Mouse (Mus musculus) layer of hippocampus, adult 2 months (tissue): ENCODE data around the gene Tstd2. TPM values are rescaled to one million over a fixed set of nuclear protein-coding genes. Genes with fewer than 3 reads are reported as not detected.

Experiments used
- DNase-seq, 2 experiments: peaks; one replicate each; pipeline ENCODE4 v3.0.0; 2022; ENCODE audit warnings: low spot score in 2 of 2
- H3K27ac ChIP-seq: fragments of 200-600 bp; 2 replicates; pipeline ENCODE4 v1.8.1; 2022
- H3K4me3 ChIP-seq: fragments of 200-600 bp; 2 replicates; pipeline ENCODE4 v1.8.1; 2022; ENCODE audit warnings: mild to moderate bottlenecking
- CTCF ChIP-seq: fragments of 200-600 bp; conservative IDR thresholded peaks from 2 replicates; pipeline ENCODE4 v1.8.1; 2022; ENCODE audit warnings: antibody characterized with exemption, mild to moderate bottlenecking, moderate library complexity
- total RNA-seq, 2 experiments: library from RNA; stranded (reverse); gene quantifications; 2 replicates each; pipeline ENCODE4 v1.2.3; 2021

Gene Tstd2
- total RNA-seq, 2 experiments from 2014 or later = 15.6 to 18.8 TPM

GRCm38 (mm10) chr4:46146881-46147280, 8.4 kb upstream of the Tstd2 start:
- peak in 1 of 2 experiments; percentile 58 for DNase-seq
- Histone ChIP-seq H3K4me3 (no peak overlapping the region), H3K27ac (peak overlapping the region; percentile 48; the same call in 1 of the 2 replicates)
- TF ChIP-seq CTCF = no peak

GRCm38 (mm10) chr4:46144323-46144722, 5.8 kb upstream of the Tstd2 start:
- peak; percentile 63 for TF ChIP-seq CTCF
- no peak for DNase-seq

GRCm38 (mm10) chr4:46137629-46138286, 736 bp downstream of the Tstd2 start:
- no peak for DNase-seq
- no peak for TF ChIP-seq CTCF
- peak overlapping the region; percentile 96 for H3K27ac ChIP-seq
- peak overlapping the region; percentile 90 for H3K4me3 ChIP-seq

More at GRCm38 (mm10) chr4:46144323-46144722, 5.8 kb upstream of the Tstd2 start:
- H3K27ac ChIP-seq = no peak overlapping the region
- H3K4me3 ChIP-seq = no peak overlapping the region

GRCm38 (mm10) chr4:46131791-46132190, 6.7 kb downstream of the Tstd2 start:
- TF ChIP-seq CTCF = no peak
- Histone ChIP-seq H3K4me3 (no peak overlapping the region), H3K27ac (no peak overlapping the region)
- DNase-seq = no peak

- TF ChIP-seq CTCF = peak; percentile 85
- no peak overlapping the region for H3K27ac ChIP-seq
- DNase-seq = peak in 1 of 2 experiments; percentile 45
- no peak overlapping the region for H3K4me3 ChIP-seq
These were observed 8.3 kb downstream of the Tstd2 start for GRCm38 (mm10) chr4:46130221-46130620.

- no peak for TF ChIP-seq CTCF
- DNase-seq = no peak
- Histone ChIP-seq H3K4me3 (no peak overlapping the region), H3K27ac (no peak overlapping the region)
These were observed 9.0 kb downstream of the Tstd2 start for GRCm38 (mm10) chr4:46129311-46130004.

GRCm38 (mm10) chr4:46126541-46126940, 12.0 kb downstream of the Tstd2 start:
- peak; percentile 73 to 84 for DNase-seq
- TF ChIP-seq CTCF = peak; percentile 97

GRCm38 (mm10) chr4:46123358-46123757, 15.1 kb downstream of the Tstd2 start:
- DNase-seq = no peak
- Histone ChIP-seq H3K4me3 (no peak overlapping the region), H3K27ac (no peak overlapping the region)
- TF ChIP-seq CTCF = no peak

More at GRCm38 (mm10) chr4:46126541-46126940, 12.0 kb downstream of the Tstd2 start:
- H3K4me3 ChIP-seq = no peak overlapping the region
- no peak overlapping the region for H3K27ac ChIP-seq

- Histone ChIP-seq H3K4me3 (no peak overlapping the region), H3K27ac (no peak overlapping the region)
- DNase-seq = no peak
- TF ChIP-seq CTCF = no peak
These were observed 17.7 kb downstream of the Tstd2 start for GRCm38 (mm10) chr4:46120767-46121166.

- TF ChIP-seq CTCF = peak; percentile 39
- Histone ChIP-seq H3K27ac (no peak overlapping the region), H3K4me3 (no peak overlapping the region)
- DNase-seq = no peak
These were observed 18.9 kb downstream of the Tstd2 start for GRCm38 (mm10) chr4:46119514-46120094.

GRCm38 (mm10) chr4:46117536-46117935, 21.0 kb downstream of the Tstd2 start:
- no peak overlapping the region for H3K4me3 ChIP-seq
- no peak for TF ChIP-seq CTCF
- no peak for DNase-seq
- H3K27ac ChIP-seq = no peak overlapping the region

- DNase-seq = no peak
- Histone ChIP-seq H3K4me3 (no peak overlapping the region), H3K27ac (peak overlapping the region; percentile 21)
- no peak for TF ChIP-seq CTCF
These were observed 21.8 kb downstream of the Tstd2 start for GRCm38 (mm10) chr4:46116544-46117175.

GRCm38 (mm10) chr4:46115308-46115707, 23.2 kb downstream of the Tstd2 start:
- Histone ChIP-seq H3K27ac (peak overlapping the region; percentile 36; the same call in 1 of the 2 replicates), H3K4me3 (no peak overlapping the region)
- DNase-seq = no peak
- TF ChIP-seq CTCF = peak; percentile 56
